Mouse (Mus musculus): ENCODE results near the gene Sfn.

Sfn gene

GRCm38 (mm10) chr4:133574070-133574842, 27.7 kb downstream of the Sfn start, which contains the start of gene Gpatch3:
Gene Gpatch3 (plus strand): TSS chr4:133574745.
- DNase-seq: peak; percentile 88

GRCm38 (mm10) chr4:133570066-133570466, 31.9 kb downstream of the Sfn start:
- DNase-seq: no peak

GRCm38 (mm10) chr4:133569291-133570065, 32.5 kb downstream of the Sfn start:
- DNase-seq: no peak

GRCm38 (mm10) chr4:133567251-133567650, 34.7 kb downstream of the Sfn start:
- no peak for DNase-seq

- peak; percentile 79 for DNase-seq
These were observed 38.8 kb downstream of the Sfn start for GRCm38 (mm10) chr4:133563123-133563571.

GRCm38 (mm10) chr4:133561622-133562021, 40.3 kb downstream of the Sfn start:
- DNase-seq: no peak

GRCm38 (mm10) chr4:133559846-133560245, 42.1 kb downstream of the Sfn start:
- DNase-seq: no peak

GRCm38 (mm10) chr4:133557041-133557717, 44.8 kb downstream of the Sfn start:
- no peak for DNase-seq

GRCm38 (mm10) chr4:133553448-133554330, 48.3 kb downstream of the Sfn start:
- no peak for DNase-seq

GRCm38 (mm10) chr4:133552768-133553447, 49.1 kb downstream of the Sfn start, which contains the start of gene Nr0b2:
Gene Nr0b2 (plus strand): TSS chr4:133553376.
- DNase-seq: no peak

- DNase-seq: no peak
These were observed 49.9 kb downstream of the Sfn start for GRCm38 (mm10) chr4:133552029-133552428.

All from cerebellum, adult 8-10 months (tissue).